Mouse (Mus musculus) hindbrain, embryonic 10.5 days (tissue): ENCODE measurements at regions not wholly inside any gene's neighbourhood (a gene's known extent, or its start where the extent isn't known, plus 50 kb on each side); places are given as distances from the start of the nearest gene placed in this dataset.

Experiments
- DNase-seq: peaks from one replicate; pipeline ENCODE4 v3.0.0-alpha.2; 2017; ENCODE audit warnings: low spot score
- H3K27ac ChIP-seq: fragments of 300-500 bp; sonication (generic); 2 replicates; pipeline ENCODE4 v1.5.1; 2016; ENCODE audit warnings: mild to moderate bottlenecking, moderate library complexity
- H3K27me3 ChIP-seq: fragments of 300-500 bp; sonication (generic); 2 replicates; pipeline ENCODE4 v1.6.1; 2016; ENCODE audit warnings: mild to moderate bottlenecking; ENCODE audit not compliant: poor library complexity, insufficient read depth, severe bottlenecking
- H3K36me3 ChIP-seq: fragments of 300-500 bp; sonication (generic); 2 replicates; pipeline ENCODE4 v1.6.1; 2016; ENCODE audit warnings: mild to moderate bottlenecking, moderate library complexity
- H3K4me1 ChIP-seq: fragments of 300-500 bp; sonication (generic); replicated peaks from 2 replicates; pipeline ENCODE4 v1.6.1; 2016; ENCODE audit warnings: mild to moderate bottlenecking
- H3K4me3 ChIP-seq: fragments of 300-500 bp; sonication (generic); 2 replicates; pipeline ENCODE4 v1.5.1; 2016; ENCODE audit warnings: mild to moderate bottlenecking, moderate library complexity
- H3K9me3 ChIP-seq: fragments of 300-500 bp; sonication (generic); 2 replicates; pipeline ENCODE4 v1.6.1; 2016; ENCODE audit warnings: mild to moderate bottlenecking, moderate library complexity
- WGBS: fragments of 180-500 bp; shearing (Covaris S2); methylation state at CpG from one replicate; pipeline ENCODE4 v1.1.7; 2016; 5-methylcytosine and 5-hydroxymethylcytosine counted together

GRCm38 (mm10) chr11:117596201-117596600, 57.9 kb upstream of the Tnrc6c start:
- peaks cover 53% of the 10 kb centered on the region for H3K4me1 ChIP-seq
- H3K27ac ChIP-seq, result no peak overlapping the region
- WGBS, result 81% methylated on average over 6 of the region's 6 CpGs
- no peak for DNase-seq
- peaks cover 71% of the 10 kb centered on the region for H3K27me3 ChIP-seq
- H3K4me3 ChIP-seq, result no peak overlapping the region
- no peaks in the 10 kb centered on the region for H3K36me3 ChIP-seq
- H3K9me3 ChIP-seq, result no peaks in the 10 kb centered on the region

GRCm38 (mm10) chr11:117597754-117598153, 56.3 kb upstream of the Tnrc6c start:
- no peaks in the 10 kb centered on the region for H3K9me3 ChIP-seq
- H3K4me1 ChIP-seq, result peaks cover 63% of the 10 kb centered on the region
- DNase-seq, result no peak
- H3K4me3 ChIP-seq, result no peak overlapping the region
- H3K27ac ChIP-seq, result no peak overlapping the region; the same call in 1 of the 2 replicates
- H3K27me3 ChIP-seq, result peaks cover 85% of the 10 kb centered on the region
- WGBS, result 34% methylated on average over 5 of the region's 5 CpGs
- H3K36me3 ChIP-seq, result no peaks in the 10 kb centered on the region

- Histone ChIP-seq H3K9me3 (no peaks in the 10 kb centered on the region), H3K4me3 (peak overlapping the region; percentile 32; the same call in 1 of the 2 replicates), H3K27ac (no peak overlapping the region; the same call in 1 of the 2 replicates), H3K36me3 (no peaks in the 10 kb centered on the region), H3K4me1 (peaks cover 63% of the 10 kb centered on the region), H3K27me3 (peaks cover 89% of the 10 kb centered on the region)
- WGBS, result under 1% methylated on average over 6 of the region's 6 CpGs
- peak; percentile 63 for DNase-seq
Measured at GRCm38 (mm10) chr11:117598170-117598583, 55.9 kb upstream of the Tnrc6c start.

GRCm38 (mm10) chr11:117598610-117599009, 55.5 kb upstream of the Tnrc6c start:
- peak; percentile 35 for DNase-seq
- H3K27me3 ChIP-seq, result peaks cover 91% of the 10 kb centered on the region
- peak overlapping the region; percentile 32 for H3K4me3 ChIP-seq
- H3K9me3 ChIP-seq, result no peaks in the 10 kb centered on the region
- H3K4me1 ChIP-seq, result peaks cover 63% of the 10 kb centered on the region
- peak overlapping the region; percentile 40; the same call in 1 of the 2 replicates for H3K27ac ChIP-seq
- 3% methylated on average over 9 of the region's 9 CpGs for WGBS
- no peaks in the 10 kb centered on the region for H3K36me3 ChIP-seq

- H3K4me1 ChIP-seq, result peaks cover 69% of the 10 kb centered on the region
- peak overlapping the region; percentile 32 for H3K4me3 ChIP-seq
- peak overlapping the region; percentile 40 for H3K27ac ChIP-seq
- no peaks in the 10 kb centered on the region for H3K9me3 ChIP-seq
- 13% methylated on average over 16 of the region's 16 CpGs for WGBS
- peaks cover 95% of the 10 kb centered on the region for H3K27me3 ChIP-seq
- no peaks in the 10 kb centered on the region for H3K36me3 ChIP-seq
- DNase-seq, result peak; percentile 27
Measured at GRCm38 (mm10) chr11:117599049-117599787, 54.9 kb upstream of the Tnrc6c start.

- Histone ChIP-seq H3K27ac (peak overlapping the region; percentile 29; the same call in 1 of the 2 replicates), H3K36me3 (no peaks in the 10 kb centered on the region), H3K9me3 (no peaks in the 10 kb centered on the region), H3K4me3 (peak overlapping the region; percentile 32), H3K4me1 (peaks cover 75% of the 10 kb centered on the region), H3K27me3 (peaks cover 95% of the 10 kb centered on the region)
- 14% methylated on average over 14 of the region's 14 CpGs for WGBS
- DNase-seq, result no peak
Measured at GRCm38 (mm10) chr11:117599788-117600263, 54.3 kb upstream of the Tnrc6c start.

- Histone ChIP-seq H3K27me3 (peaks cover 94% of the 10 kb centered on the region), H3K27ac (peak overlapping the region; percentile 54; the same call in 1 of the 2 replicates), H3K4me3 (no peak overlapping the region; the same call in 1 of the 2 replicates), H3K9me3 (no peaks in the 10 kb centered on the region), H3K4me1 (peaks cover 87% of the 10 kb centered on the region), H3K36me3 (no peaks in the 10 kb centered on the region)
- 6% methylated on average over 5 of the region's 5 CpGs for WGBS
- peak; percentile 63 for DNase-seq
Measured at GRCm38 (mm10) chr11:117601147-117601546, 52.9 kb upstream of the Tnrc6c start.

GRCm38 (mm10) chr11:117604019-117604418, 50.1 kb upstream of the Tnrc6c start:
- WGBS, result 12% methylated on average over 2 of the region's 2 CpGs
- 0 out of 2 replicates have a peak overlapping the region, but pooled peaks have one; percentile 16 for H3K27ac ChIP-seq
- peaks cover 86% of the 10 kb centered on the region for H3K4me1 ChIP-seq

More at GRCm38 (mm10) chr11:117604019-117604418, 50.1 kb upstream of the Tnrc6c start:
- Histone ChIP-seq H3K36me3 (no peaks in the 10 kb centered on the region), H3K27me3 (peaks cover 76% of the 10 kb centered on the region), H3K9me3 (no peaks in the 10 kb centered on the region), H3K4me3 (no peak overlapping the region)
- DNase-seq, result no peak
